Mouse (Mus musculus) adrenal gland, postnatal 25 days (tissue): ENCODE results near the gene Rbm5. TPM values are rescaled to one million over a fixed set of nuclear protein-coding genes. Genes with fewer than 3 reads are reported as not detected.

Experiments
- DNase-seq: peaks from one replicate; pipeline ENCODE4 v3.0.0; 2021; ENCODE audit warnings: mixed read lengths
- total RNA-seq: library from RNA; stranded (reverse); gene quantifications from 2 replicates; pipeline ENCODE4 v1.2.3, GENCODE M21; 2021

Rbm5 gene
- total RNA-seq, 1 experiment from 2014 or later = 149 TPM

DNA sequence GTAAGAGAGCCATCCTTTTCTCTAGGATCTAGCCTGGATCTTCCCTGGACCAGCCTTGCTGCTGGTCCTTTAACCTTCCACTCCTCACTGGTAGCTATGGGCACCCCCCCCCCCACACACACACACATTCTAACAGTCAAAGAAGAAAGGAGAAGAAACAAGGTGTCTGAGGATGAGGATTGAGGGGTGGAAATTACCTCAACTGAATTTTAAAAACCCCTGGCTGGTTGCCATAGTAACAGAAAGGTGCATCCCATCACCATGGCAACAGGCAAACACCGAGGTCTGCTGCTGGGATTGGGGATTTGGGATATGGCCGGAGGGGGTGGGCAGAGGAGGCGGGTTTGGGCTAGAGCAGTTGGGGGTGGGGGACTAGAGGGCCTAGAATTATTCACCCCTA is 41.1 kb downstream of the Rbm5 start:
- DNase-seq = no peak

DNA sequence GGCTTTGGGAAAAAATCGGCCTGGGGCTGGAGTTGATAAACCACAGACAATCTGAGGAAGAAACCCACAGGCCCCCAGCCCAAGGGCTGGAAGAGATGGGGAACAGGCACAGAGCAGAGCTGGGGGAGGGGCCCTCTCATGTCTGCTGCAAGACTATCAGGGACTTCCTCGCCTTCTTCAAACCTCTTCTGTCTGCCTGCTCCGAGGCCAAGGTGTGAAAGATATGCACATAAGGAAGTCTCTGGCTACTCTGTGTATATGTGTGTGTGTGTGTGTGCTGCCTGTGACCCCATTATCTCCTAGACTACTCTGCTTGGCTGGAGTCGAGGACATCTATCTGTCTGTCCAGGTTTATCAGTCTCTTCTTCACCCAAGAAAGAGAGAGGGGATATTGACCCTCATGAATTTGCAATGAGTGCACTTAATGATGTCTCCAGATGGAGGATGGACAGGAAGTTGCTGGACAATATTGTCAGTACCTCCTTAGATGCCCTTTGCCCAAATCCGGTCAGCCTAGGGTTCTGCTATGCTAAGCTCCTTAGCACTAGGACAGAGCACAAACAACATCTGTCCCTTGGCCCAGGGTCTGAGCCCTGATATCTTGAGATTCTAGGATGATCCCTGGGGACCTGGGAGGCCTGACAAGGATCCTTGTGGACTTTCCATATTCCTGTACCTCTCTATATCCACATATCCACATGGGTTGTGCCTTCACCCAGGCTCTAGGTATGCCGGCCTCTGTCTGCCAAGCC is 41.7 kb downstream of the Rbm5 start:
- no peak for DNase-seq

DNA sequence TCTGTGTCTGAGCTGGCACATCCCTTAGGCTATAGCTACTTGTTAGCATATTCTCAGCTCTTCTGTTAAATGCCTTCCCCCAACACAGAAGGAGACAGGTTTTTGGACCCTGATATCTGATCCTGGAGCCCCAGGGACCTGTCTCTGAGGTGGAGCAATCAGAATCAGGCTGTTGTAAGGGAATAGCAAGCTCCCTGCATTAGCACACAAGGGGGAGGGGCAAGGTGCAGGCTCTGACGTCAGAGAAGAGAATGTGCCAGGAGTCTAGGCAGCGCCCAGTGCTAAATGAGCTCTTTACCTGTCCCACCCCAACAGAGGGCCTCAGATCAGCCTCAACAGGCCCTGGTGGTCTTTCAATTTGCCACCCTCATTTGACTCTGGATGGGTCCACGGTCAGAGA is 43.8 kb downstream of the Rbm5 start:
- no peak for DNase-seq

DNA sequence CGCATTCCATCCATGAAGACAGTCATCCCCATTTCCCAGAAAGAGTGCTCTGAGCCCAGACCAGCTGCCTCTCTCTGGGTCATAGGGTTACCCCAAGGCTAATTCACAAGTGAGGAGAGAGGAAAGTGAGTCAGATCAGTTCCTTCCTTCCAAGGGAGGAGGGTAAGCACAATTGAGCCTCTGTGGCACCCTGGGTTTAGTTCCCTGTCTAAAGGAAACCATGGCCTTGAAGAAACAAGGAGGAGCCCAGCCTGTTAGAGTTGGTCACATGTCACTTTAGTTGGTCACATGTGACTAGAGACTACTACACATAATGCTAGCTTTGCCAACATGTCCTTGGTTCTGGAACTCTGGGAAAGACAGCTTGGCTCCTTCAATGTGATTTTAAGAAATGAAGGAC is 46.0 kb downstream of the Rbm5 start:
- DNase-seq = no peak

DNA sequence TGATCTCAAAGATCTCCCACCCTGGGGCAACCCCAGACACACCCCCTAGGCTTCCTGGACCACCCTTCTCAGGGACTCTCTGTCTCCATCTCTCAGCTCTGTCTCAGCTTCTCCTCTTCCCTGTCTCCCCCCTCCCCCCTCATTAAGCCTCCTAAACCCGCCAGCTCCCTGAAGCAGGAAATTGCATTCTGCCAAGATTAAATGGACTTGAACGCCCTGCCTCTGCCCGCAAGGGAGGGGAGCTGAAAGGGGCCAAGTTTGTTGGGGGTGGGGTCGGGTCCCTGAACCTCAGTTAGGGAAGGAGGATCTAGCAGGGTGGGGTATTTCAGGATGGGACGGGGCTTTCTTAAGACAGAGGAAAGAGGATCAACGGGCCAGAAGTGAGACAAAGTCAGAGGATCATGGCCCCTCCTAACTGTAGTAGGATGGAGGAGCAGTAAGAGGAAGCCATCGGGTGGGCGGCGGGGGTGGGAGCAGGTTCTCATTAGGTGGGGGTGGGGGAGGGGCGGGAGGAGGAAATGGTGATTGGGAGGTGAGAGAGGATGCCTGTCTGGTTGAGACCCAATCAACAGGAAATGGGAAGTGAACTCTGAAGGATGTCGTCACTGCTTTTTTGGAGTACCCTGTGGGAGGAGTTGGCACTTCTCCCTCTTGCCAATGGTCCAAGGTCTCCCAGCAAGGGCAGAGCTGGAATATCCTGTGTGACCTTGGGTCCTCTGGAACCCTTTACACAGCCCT is 46.8 kb downstream of the Rbm5 start:
- DNase-seq = peak; percentile 59

DNA sequence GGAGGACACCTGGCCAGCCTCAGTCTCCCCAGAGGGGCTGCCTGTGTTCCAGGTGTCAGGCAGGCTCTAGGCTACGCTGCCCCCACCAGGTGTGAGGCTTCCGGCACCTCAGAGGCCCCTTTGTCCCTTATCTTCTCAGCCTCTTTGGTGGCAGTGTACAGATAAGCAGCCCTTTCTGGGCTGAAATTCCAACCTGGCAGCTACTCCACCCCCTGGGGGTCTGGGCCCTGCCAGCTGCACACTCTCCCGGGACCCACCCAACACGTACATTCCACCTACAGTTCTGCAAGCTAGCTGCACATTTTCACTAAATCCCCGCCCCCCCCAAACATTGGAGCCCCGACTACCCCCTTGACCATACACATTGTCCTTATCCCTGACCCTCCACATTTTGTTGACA is 47.5 kb downstream of the Rbm5 start:
- no peak for DNase-seq

DNA sequence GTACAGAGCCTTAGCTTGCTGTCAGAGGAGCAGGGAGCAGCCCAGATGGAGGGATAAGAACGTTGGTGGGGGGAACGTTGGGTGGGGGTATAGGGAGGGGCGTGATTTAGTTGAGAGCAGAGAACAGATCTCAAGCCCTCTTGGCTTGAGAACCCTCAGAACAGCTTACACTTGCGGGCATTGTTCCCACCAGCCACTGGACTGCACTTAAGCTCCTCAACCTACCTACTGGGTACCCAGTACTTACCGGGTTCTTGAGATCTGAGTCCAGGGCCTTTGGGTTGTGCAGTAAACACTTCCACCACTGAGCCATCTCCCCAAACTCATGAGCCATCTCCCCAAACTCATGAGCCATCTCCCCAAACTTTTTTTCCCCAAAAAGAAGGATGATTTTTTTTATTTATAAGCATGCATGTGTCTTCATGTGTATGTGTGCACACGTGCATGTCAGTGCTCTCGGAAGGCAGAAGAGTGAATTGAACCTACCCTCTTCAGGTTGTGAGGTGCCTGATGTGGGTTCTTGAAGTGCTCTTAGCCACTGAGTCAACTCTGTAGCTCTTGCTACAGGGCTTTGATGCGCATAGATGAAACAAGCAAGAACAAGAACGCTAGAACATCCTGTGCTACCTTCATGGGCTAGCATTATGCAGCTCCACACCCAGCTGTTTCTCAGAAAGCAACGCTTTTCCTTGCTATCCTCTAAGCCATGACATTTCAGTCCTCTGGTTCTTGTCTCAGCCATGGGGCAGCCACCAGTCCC is 51.8 kb downstream of the Rbm5 start:
- no peak for DNase-seq

DNA sequence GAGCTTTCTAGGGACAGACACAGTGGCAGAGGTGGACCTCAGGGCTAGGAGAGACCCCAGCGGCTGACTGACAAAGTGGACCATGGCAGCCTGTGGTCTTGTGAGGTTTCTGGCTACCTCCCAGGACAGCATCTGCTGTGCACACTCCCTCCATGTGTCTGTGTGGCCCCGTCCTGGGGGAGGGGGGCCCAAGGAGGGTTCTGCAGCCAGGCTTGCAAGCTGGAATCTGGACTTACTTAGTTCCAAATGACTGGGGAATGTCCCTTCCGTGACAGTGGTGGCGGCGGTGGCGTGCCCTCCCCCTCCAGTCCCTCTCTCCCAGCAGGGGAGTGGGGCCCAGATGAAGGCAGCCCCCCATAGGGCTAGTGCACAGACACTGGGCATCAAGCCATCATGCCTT is 53.8 kb downstream of the Rbm5 start:
- no peak for DNase-seq

DNA sequence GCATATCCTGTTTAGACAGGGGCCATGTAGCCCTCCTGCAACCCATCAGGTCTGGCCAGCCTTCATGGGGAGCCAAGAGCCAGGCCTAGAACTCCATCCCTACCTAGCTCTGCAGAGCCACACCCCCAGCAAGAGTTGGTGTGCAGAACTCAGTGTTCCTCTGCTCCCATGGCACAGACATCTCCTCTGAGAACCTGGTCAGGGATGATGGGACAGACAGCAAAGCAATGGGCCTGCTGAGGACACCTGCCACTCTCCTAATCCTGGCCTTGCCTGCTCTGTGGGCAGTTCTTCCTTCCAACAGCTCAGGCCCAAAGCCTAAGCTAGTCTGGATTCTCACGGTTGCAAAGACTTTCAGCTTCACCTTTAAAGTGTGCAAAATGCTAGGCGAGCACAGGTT is 55.2 kb downstream of the Rbm5 start:
- DNase-seq = no peak

DNA sequence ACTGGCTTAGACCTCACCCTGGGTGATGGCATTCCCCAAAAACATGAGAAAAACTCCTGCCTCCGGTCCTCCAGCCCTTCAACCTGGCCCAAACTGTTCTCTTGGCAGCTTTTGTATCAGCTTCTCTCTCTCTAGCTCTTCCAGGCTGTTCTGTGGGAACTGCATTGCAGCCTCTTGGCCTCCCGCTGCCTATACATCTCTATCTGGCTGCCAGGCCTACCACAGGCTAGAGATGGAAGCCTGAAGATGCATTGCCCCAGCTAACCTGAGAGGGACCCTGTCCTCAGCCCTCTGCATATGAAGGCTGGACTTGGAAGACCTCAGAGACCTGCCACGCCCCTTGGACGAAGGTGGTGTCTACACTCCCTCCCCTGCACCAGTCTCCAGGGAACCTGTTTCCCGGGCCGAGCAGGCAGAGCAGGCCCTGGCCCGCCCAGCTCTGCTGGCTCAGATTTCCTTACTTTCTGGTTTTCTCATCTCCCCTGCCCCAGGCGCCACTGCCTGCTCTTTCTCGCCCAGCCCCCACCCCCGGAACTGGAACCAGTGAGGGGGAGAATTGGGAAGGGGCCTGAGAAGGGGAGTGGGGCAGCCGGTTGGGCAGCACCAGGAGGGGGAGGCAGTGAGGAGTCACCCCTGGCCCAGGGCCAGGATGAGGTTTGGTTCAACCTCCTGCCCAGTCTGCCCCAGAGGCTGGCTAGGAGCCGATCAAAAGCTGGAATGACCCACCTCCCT is 56.4 kb downstream of the Rbm5 start:
- peak; percentile 53 for DNase-seq

DNA sequence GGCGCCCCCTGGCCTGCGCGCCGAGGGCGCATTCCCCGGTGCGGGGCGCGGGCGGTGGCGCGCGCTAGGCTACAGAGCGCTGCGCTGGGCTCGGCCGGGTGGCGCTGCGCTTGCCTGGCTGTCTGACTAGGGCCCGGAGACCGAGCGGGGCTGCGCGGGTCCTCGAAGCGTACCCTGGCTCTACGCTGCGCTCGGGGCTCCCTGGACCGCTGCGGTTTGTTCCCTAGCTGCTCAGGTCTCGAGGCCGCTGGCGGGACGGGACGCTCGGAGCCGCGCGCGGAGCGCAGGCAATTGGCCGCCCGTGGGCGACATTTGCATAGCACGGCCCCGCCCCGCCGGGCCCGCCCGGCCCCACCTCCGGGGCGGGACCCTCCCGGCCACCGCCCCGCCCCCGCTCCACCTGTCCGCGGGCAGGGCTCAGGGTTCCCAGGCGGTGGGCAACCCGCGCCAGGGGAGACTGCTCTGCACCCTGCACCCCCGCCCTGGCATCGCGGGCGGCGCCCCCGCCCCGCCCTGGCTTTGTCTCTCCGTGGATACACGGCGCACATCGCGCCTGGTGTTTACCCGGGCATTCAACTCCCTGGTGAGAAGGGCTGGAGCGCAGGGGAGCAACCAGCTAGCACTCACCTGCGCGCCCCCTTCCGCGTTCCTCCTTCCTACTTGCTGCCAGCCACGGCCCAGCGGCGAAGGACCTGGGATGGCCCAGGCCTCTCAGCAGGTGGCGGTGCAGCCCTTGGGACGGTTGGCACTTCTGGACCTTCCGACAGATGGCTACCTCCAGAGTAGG is 60.9 kb downstream of the Rbm5 start, which contains the start of gene Sema3f:
Sema3f (minus strand) TSS at position 779 of the 787 bp plus-strand sequence.
- DNase-seq = peak; percentile 86

DNA sequence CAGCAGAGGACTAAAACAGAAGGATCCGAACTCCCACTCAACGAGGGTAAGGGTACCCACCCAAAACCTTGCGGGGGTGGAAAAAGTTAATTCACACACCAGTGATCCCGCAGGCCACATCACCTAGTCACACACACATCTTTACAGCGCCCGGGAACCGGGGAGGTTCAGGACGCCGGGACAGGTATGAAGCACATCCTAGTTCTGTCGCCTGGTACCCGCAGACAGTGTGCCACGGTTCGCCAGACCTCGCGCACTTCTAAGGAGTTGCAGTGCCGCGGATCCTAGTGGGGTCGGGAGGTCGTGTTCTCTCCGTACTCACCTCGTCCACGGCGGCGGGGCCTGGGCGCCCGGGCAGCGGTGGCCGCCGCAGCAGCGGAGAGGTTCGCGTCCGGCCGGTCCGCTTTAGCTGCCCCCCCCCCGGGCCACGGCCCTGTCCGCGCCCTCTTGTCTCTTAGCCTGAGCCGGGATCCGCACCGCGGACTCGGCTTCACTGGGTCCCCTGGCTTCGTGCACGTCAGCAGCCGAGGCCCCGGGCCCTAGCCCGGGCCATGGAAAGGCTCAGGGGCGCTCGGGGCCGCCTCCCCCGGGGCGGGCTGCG is 61.6 kb downstream of the Rbm5 start:
- no peak for DNase-seq

DNA sequence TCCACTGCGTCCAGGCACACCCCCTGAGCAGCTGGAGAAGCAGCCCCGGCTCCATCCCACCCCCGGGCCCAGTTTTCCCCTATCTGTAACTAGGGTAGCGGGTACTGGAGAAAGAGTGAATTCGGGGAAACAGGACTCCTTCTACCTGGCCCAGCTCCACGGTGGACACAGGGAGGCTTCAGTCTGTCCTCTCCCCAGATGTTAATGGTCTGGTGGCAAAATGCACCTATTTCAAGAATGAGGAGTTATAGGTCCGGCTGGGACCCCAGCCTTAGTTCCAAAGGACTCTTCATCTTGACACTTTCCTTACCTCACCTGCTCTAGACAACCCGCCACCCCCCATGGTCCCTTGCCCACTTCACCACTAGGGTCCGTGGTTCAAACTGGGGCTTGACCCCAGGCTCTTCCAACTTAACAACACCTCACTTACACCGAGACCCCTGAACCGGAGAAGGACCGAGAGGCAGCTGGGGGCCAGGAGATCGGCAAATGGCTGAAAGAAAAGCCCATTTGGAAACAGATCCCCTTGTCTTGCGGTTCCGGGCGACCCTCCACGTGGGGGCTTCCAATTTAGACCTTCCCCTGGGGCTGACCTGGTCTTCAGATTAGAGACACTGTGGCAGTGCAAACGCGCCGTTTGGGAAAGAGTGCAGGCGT is 62.2 kb downstream of the Rbm5 start:
- no peak for DNase-seq

DNA sequence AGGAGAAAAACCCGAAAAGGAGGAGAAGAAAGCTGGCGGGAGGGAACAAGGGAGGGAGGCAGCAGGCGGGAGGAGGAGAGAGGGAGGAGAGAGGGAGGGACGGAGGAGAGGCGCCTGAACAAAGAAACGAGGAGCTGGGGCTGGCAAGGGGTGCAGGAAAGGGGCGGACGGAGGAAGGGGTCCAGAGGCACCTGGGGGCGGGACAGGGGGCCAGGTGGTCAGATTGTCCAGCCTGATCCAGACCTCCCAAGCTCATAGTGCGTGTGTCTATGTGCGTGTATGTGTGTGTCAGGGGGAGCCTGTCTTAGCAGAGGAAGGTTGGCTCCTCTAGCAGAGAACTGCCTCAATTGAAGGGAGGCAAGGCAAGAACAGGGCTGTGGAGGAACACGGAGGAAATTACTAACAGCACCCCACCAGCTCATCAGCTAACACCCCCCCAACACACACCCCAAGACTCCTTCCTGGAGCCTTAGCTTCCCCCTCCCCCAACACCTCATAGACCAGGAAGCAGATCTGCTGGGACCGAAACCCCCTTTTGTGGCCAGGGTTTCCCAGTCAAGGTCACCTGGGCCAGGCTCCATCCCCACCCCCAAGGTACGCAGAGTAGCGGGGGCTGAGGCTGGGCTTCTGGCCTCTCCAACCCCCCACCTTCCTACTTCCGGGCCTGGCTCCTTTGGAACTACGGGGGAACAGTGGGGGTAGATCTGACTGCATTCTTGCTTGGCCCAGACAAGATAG is 62.9 kb downstream of the Rbm5 start:
- DNase-seq = no peak

DNA sequence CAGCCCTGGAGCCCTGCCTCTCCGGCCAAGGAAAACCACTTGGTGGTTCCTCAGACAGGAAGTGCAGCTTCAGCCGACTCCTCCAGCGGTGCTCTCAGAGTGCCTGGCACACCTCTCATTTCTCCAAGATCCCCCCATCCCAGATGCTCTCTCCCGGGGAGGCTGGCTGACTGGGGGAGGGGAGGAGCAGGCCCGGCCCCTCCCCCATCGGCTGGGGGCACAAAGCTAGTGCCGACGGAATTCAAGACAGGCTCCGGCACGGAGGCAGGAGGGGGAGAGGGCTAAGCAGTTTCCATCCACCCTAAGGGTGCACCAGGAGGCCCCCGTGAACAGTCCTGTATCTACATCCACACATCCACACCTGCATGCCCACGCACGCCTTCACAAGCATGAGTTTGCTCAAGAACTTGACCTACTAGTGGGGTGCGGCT is 64.0 kb downstream of the Rbm5 start:
- no peak for DNase-seq

DNA sequence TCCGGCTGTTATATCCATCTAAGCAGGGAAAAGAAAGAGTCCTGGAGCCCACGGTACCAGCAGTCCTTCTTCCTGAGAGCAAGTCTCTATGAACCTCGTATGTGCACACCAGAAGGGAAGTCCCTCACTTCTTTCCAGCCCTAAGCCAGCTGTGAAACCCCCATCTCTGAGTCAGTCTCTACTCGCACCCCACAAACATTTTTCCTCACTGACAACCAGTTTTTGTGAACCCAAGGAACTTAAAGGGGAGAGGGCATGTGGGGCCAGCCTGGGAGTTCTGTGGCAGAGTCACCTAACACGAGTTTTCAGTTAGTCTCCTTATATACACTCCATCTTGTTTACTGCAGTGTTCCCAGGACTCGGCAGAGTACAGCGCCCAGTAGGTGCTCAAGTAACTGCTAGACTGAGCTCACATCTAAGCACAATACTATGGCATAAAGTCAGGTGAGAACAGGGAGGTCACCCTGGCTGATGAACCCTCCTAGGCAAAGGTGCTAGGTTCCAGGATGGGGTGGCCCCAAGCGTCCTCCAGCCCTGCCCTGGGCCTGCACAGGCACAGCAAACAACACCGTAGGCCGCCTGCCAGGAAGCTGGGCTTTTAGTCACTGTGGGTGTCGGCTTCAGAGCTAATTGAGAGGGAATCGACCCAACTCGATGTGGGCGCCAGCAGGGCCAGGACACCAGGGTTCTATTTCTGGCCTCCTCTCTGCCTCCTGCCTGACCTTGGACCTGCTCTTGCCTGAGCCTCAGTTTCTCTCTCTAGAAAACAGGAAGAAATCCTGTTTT is 67.3 kb downstream of the Rbm5 start:
- no peak for DNase-seq

DNA sequence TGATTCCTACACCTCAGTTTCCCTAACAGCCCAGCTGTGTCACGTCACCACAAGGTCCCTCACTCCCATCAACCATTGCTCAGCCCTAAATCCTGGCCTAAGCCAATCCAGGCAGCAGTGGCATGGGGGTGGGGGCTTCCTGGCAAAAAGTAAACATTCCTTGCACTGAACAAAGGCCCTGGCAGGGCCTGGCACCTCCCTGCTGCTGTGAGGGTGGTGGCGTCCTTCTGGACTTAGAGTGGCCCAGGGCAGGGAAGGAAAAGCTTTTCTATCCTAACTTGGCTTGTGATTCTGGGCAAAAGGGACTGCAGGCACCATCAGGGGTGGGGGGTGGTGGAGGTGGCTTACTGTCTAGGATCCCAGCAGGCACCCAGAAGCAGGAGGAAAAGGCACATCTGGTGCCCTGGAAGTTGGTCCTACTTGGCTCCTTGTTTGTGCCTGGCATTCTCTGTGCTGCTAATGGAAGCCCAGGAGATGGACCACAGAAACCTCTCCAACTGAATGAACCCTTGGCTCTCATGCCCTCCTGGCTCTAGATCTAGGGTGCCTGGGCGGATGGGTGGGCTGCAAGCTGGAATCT is 68.1 kb downstream of the Rbm5 start:
- no peak for DNase-seq

DNA sequence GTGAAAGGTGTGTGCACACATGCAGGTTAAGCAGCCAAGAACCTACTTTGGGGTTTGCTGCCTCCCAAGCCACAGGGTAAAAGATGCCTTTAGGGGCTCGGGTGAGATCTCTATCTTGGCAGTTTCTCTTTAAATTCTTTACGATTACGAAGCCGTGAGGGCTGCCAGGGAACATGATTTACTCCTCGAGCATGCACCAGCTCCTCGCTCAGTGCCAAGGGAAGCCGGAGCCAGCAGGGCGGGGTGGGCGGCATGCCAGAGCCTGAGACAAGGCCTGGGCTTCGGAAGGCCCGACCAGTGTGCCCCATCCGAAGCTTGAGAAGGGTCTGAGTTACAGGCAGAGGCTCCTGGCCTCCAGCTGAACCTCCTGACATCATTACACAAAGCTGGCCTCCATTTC is 69.2 kb downstream of the Rbm5 start:
- DNase-seq = peak; percentile 89
